17 mouse cellular contexts compared by ENCODE assay signal in the genomic region with DNA sequence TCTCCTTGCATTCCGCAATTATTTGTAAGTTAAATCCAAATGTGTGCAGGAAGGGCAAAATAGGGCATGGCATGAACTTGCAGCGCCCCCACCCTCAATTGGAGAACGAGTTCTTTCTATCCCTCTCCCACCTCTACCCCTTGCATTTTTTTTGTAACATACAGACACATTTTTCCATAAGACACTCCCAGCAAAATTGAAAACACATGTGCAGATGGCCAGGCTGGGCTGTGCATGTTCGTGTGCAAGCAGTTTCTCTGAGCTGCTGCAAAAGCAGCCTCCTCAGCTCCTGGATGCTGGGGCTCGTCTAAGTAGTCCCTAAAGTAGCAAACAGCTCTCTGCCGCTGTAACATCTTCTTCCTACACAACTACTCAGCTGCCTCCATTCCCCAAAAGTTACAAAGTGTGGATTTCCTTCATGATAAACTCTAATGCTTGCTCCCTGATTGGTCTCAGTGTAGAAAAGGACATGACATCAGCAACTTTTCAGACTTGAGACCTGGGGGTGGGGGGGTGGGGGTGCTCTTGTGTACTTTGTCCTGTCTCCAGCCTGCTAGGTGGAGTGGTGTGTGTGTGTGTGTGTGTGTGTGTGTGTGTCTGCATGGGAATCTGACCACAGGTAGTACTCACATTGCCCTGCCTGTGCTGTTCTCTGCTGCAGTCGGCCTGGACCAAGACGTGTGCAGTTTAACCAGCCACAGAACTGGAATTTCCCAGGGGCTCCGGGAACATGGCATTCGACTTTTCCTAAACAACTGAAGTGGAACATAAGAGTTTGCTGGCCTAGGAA. TPM values are rescaled to one million over a fixed set of nuclear protein-coding genes. Genes with fewer than 3 reads are reported as not detected.
DNase-seq lines count a peak whose midpoint lies in the region; ATAC-seq lines count a peak whose summit lies in the region.
"Had no signal": no experiment of that assay in that cellular context is flagged by ENCODE, and none has a peak within 500 bp of the region (broad histone marks: within the 10 kb centered on the region; RNA-seq: fewer than 3 reads in every experiment).

A gene (plus strand): TSS at position 619 of the 790 bp plus-strand sequence.

- no peak within 1 kb of the TSS for H3K4me3 ChIP-seq in embryonic facial prominence, embryonic 10.5 days
- H3K4me3 ChIP-seq in limb, embryonic 10.5 days: no peak within 1 kb of the TSS
- no peak within 1 kb of the TSS for H3K4me3 ChIP-seq in midbrain, embryonic 15.5 days
- H3K4me3 ChIP-seq: heart, embryonic 13.5 days; hindbrain, embryonic 13.5 days had no signal

- peaks cover 13% of the 10 kb centered on the region for H3K4me1 ChIP-seq in embryonic facial prominence, embryonic 10.5 days
- peaks cover 13% of the 10 kb centered on the region for H3K4me1 ChIP-seq in limb, embryonic 10.5 days
- no peaks in the 10 kb centered on the region for H3K4me1 ChIP-seq in midbrain, embryonic 15.5 days
- H3K4me1 ChIP-seq: heart, embryonic 13.5 days; hindbrain, embryonic 13.5 days had no signal

- H3K27ac ChIP-seq in embryonic facial prominence, embryonic 10.5 days (replicated peaks): no peak within 1 kb of the TSS
- peak within 1 kb of the TSS; percentile 67 for H3K27ac ChIP-seq in limb, embryonic 10.5 days
- no peak within 1 kb of the TSS for H3K27ac ChIP-seq in midbrain, embryonic 15.5 days
- H3K27ac ChIP-seq: heart, embryonic 13.5 days; hindbrain, embryonic 13.5 days had no signal

- no peaks in the 10 kb centered on the region for H3K36me3 ChIP-seq in embryonic facial prominence, embryonic 10.5 days (replicated peaks)
- H3K36me3 ChIP-seq in limb, embryonic 10.5 days: no peaks in the 10 kb centered on the region
- H3K36me3 ChIP-seq in midbrain, embryonic 15.5 days (replicated peaks): no peaks in the 10 kb centered on the region
- H3K36me3 ChIP-seq: heart, embryonic 13.5 days; hindbrain, embryonic 13.5 days had no signal

- H3K9me3 ChIP-seq in embryonic facial prominence, embryonic 10.5 days: no peaks in the 10 kb centered on the region
- no peaks in the 10 kb centered on the region for H3K9me3 ChIP-seq in limb, embryonic 10.5 days (replicated peaks)
- H3K9me3 ChIP-seq in midbrain, embryonic 15.5 days: no peaks in the 10 kb centered on the region
- H3K9me3 ChIP-seq: heart, embryonic 13.5 days; hindbrain, embryonic 13.5 days had no signal

- peak; percentile 43 for DNase-seq in NIH3T3 (ENCODE audit: low read depth)
- DNase-seq in embryonic facial prominence, embryonic 10.5 days (ENCODE audit: low spot score): peak; percentile 46
- DNase-seq in kidney, adult 9 months: peak; percentile 77
- peak; percentile 38 for DNase-seq in limb, embryonic 10.5 days (ENCODE audit: low spot score)
- no peak for DNase-seq in cerebellum, adult 18-20 months
- DNase-seq in cerebellum, adult 11-12 months: no peak
- DNase-seq: cerebellum, adult 9-10 months; gastrocnemius, postnatal 25 days; lung, embryonic 14.5 days had no signal

- H3K27me3 ChIP-seq in embryonic facial prominence, embryonic 10.5 days (replicated peaks; ENCODE audit: low read depth, poor library complexity, severe bottlenecking): peaks cover 82% of the 10 kb centered on the region
- H3K27me3 ChIP-seq in limb, embryonic 10.5 days (ENCODE audit: low read depth, poor library complexity, severe bottlenecking): peaks cover 96% of the 10 kb centered on the region
- H3K27me3 ChIP-seq in midbrain, embryonic 15.5 days (replicated peaks): 0 out of 2 replicates have a peak, but pooled peaks cover 3% of the 10 kb centered on the region

- no peak for ATAC-seq in midbrain, embryonic 15.5 days (replicated peaks)
- ATAC-seq: forebrain, embryonic 14.5 days had no signal

- WGBS in embryonic facial prominence, embryonic 10.5 days: 63% methylated on average over 10 of the region's 10 CpGs
- 62% methylated on average over 10 of the region's 10 CpGs for WGBS in limb, embryonic 10.5 days
- 76% methylated on average over 10 of the region's 10 CpGs for whole genome bisulfite sequencing in midbrain, embryonic 15.5 days

- H3K4me2 ChIP-seq in midbrain, embryonic 15.5 days: no peak within 1 kb of the TSS
- H3K4me2 ChIP-seq: heart, embryonic 13.5 days; hindbrain, embryonic 13.5 days; lung, embryonic 14.5 days had no signal

- H3K9ac ChIP-seq in midbrain, embryonic 15.5 days: no peak within 1 kb of the TSS
- H3K9ac ChIP-seq: heart, embryonic 13.5 days; hindbrain, embryonic 13.5 days; lung, embryonic 14.5 days had no signal

RNA-seq across cellular contexts. Expression of the gene that starts here (rescaled TPM):
- 0.86 and 1.0 TPM in 2 replicates for polyA plus RNA-seq in embryonic facial prominence, embryonic 10.5 days (2016; fragmentation: Nextera tagmentation; extraction: Ambion mirVana)
- polyA plus RNA-seq in limb, embryonic 10.5 days (2016; fragmentation: Nextera tagmentation; extraction: Ambion mirVana): 1.5 and 2.7 TPM in 2 replicates
- not detected in 2 replicates for polyA plus RNA-seq in midbrain, embryonic 15.5 days (2015; fragmentation: Nextera tagmentation; extraction: Ambion mirVana)
- polyA plus RNA-seq: forebrain, embryonic 14.5 days; heart, embryonic 13.5 days; liver, adult 2 months; lung, embryonic 14.5 days; midbrain, postnatal 0 days; neural tube, embryonic 14.5 days; stomach, embryonic 16.5 days had no signal

Comparison
In these comparisons a context has a peak if more than half of its experiments do, and no peak if none do; other contexts are left out.
1. DNase-seq: peak in NIH3T3 (single experiment), embryonic facial prominence, embryonic 10.5 days (single experiment), kidney, adult 9 months (single experiment) and limb, embryonic 10.5 days (single experiment); none in cerebellum, adult 18-20 months (0 of 2) and cerebellum, adult 11-12 months (single experiment).